12 mouse cellular contexts compared by ENCODE assay signal in the genomic region with DNA sequence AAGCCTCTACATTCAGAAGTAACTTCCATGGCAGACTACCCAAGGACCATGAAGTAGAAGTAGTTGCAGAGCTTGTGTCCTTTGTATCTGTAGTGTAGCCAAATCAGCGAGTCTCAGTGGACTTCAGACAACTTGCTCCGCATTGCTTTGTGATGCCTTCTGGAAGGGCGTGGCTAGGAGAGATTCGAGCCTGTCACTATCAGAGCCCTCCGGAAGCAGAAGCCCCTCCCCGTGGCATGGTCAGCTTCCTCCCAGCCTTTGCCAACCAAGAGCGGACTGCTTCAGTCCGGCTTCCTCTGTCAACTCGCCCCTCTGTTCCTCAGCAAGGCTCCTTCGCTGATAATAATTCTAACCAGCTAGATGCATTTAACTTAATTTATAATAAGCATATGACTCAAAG. TPM values are rescaled to one million over a fixed set of nuclear protein-coding genes. Genes with fewer than 3 reads are reported as not detected.
DNase-seq lines count a peak whose midpoint lies in the region; ATAC-seq lines count a peak whose summit lies in the region.
"Had no signal": no experiment of that assay in that cellular context is flagged by ENCODE, and none has a peak within 500 bp of the region (broad histone marks: within the 10 kb centered on the region; RNA-seq: fewer than 3 reads in every experiment).

No protein-coding gene starts in this region.

- peak overlapping the region; percentile 8; the same call in 1 of the 2 replicates for H3K4me3 ChIP-seq in liver, embryonic 13.5 days (replicated peaks)
- no peak overlapping the region for H3K4me3 ChIP-seq in midbrain, embryonic 16.5 days (ENCODE audit: low read depth, low read length)

- H3K4me1 ChIP-seq in liver, embryonic 13.5 days (replicated peaks) = peaks cover 35% of the 10 kb centered on the region
- no peaks in the 10 kb centered on the region for H3K4me1 ChIP-seq in midbrain, embryonic 16.5 days (ENCODE audit: control insufficient read depth, insufficient read depth, low read length)

- DNase-seq in spleen, postnatal 36 days (ENCODE audit: low spot score in 2 of 2) = peak; percentile 24 to 34
- DNase-seq in spleen, adult 18-20 months = no peak
- DNase-seq in induced T-regulatory cell, adult 2 months (ENCODE audit: low read depth) = peak; percentile 50
- peak; percentile 54 for DNase-seq in liver, embryonic 13.5 days
- peak; percentile 30 for DNase-seq in thymus, postnatal 4 days
- no peak for DNase-seq in right cerebral cortex, postnatal 14 days
- no peak for DNase-seq in urinary bladder, adult 2 months (ENCODE audit: low spot score)

- H3K9ac ChIP-seq in liver, embryonic 13.5 days = no peak overlapping the region
- no peak overlapping the region for H3K9ac ChIP-seq in midbrain, embryonic 16.5 days (ENCODE audit: low read depth, low read length)

- ATAC-seq in liver, embryonic 13.5 days (ENCODE audit: low read depth) = peak; percentile 63
- no peak for ATAC-seq in midbrain, embryonic 16.5 days
- ATAC-seq: hindbrain, postnatal 0 days; Patski had no signal

- H3K36me3 ChIP-seq in liver, embryonic 13.5 days = no peaks in the 10 kb centered on the region
- no peaks in the 10 kb centered on the region for H3K36me3 ChIP-seq in midbrain, embryonic 16.5 days (ENCODE audit: control insufficient read depth, insufficient read depth, low read length)

- H3K27me3 ChIP-seq in liver, embryonic 13.5 days = no peaks in the 10 kb centered on the region
- H3K27me3 ChIP-seq in midbrain, embryonic 16.5 days (ENCODE audit: control insufficient read depth, insufficient read depth, low read depth, low read length) = no peaks in the 10 kb centered on the region
- H3K27me3 ChIP-seq: Patski had no signal

- H3K27ac ChIP-seq in liver, embryonic 13.5 days = no peak overlapping the region
- H3K27ac ChIP-seq in midbrain, embryonic 16.5 days (ENCODE audit: low read length) = no peak overlapping the region
- H3K27ac ChIP-seq: hindbrain, postnatal 0 days had no signal

- H3K9me3 ChIP-seq in liver, embryonic 13.5 days (replicated peaks) = no peaks in the 10 kb centered on the region
- no peaks in the 10 kb centered on the region for H3K9me3 ChIP-seq in midbrain, embryonic 16.5 days (replicated peaks; ENCODE audit: control insufficient read depth, low read length, poor library complexity, severe bottlenecking)

- WGBS in liver, embryonic 13.5 days (ENCODE audit: insufficient replicate concordance) = 11% methylated on average over 10 of the region's 10 CpGs
- WGBS in midbrain, embryonic 16.5 days = 53% methylated on average over 10 of the region's 10 CpGs

- peak overlapping the region; percentile 42 for H3K4me2 ChIP-seq in liver, embryonic 13.5 days
- H3K4me2 ChIP-seq in midbrain, embryonic 16.5 days (ENCODE audit: low read length) = no peak overlapping the region

RNA-seq across cellular contexts. Expression of gene Ifne, which starts 1.8 kb away (rescaled TPM):
- polyA plus RNA-seq in liver, embryonic 13.5 days (2015; fragmentation: Nextera tagmentation; extraction: Ambion mirVana) = not detected in 2 replicates
- polyA plus RNA-seq in midbrain, embryonic 16.5 days (2015; fragmentation: Nextera tagmentation; extraction: Ambion mirVana) = not detected in 2 replicates
- polyA plus RNA-seq in urinary bladder, adult 2 months (2012; rRNA removed) = 0.48 and 0.80 TPM in 2 replicates
- polyA plus RNA-seq: embryonic facial prominence, embryonic 11.5 days; hindbrain, postnatal 0 days; limb, embryonic 11.5 days had no signal

RNA-seq across cellular contexts. Expression of gene Ifna1, which starts 28.4 kb away (rescaled TPM):
- polyA plus RNA-seq in liver, embryonic 13.5 days (2015; fragmentation: Nextera tagmentation; extraction: Ambion mirVana) = not detected in 2 replicates
- not detected in 2 replicates for polyA plus RNA-seq in midbrain, embryonic 16.5 days (2015; fragmentation: Nextera tagmentation; extraction: Ambion mirVana)
- not detected in 2 replicates for polyA plus RNA-seq in urinary bladder, adult 2 months (2012; rRNA removed)
- polyA plus RNA-seq: embryonic facial prominence, embryonic 11.5 days; hindbrain, postnatal 0 days; limb, embryonic 11.5 days; Patski had no signal

RNA-seq across cellular contexts. Expression of gene Ifna4, which starts 36.6 kb away (rescaled TPM):
- polyA plus RNA-seq in liver, embryonic 13.5 days (2015; fragmentation: Nextera tagmentation; extraction: Ambion mirVana) = not detected in 2 replicates
- polyA plus RNA-seq in midbrain, embryonic 16.5 days (2015; fragmentation: Nextera tagmentation; extraction: Ambion mirVana) = not detected in 2 replicates
- polyA plus RNA-seq in urinary bladder, adult 2 months (2012; rRNA removed) = not detected in 2 replicates
- polyA plus RNA-seq: embryonic facial prominence, embryonic 11.5 days; hindbrain, postnatal 0 days; limb, embryonic 11.5 days; Patski had no signal

RNA-seq across cellular contexts. Expression of gene Ifna5, which starts 42.9 kb away (rescaled TPM):
- not detected in 2 replicates for polyA plus RNA-seq in liver, embryonic 13.5 days (2015; fragmentation: Nextera tagmentation; extraction: Ambion mirVana)
- polyA plus RNA-seq in midbrain, embryonic 16.5 days (2015; fragmentation: Nextera tagmentation; extraction: Ambion mirVana) = not detected in 2 replicates
- polyA plus RNA-seq in urinary bladder, adult 2 months (2012; rRNA removed) = not detected in 2 replicates
- polyA plus RNA-seq: embryonic facial prominence, embryonic 11.5 days; hindbrain, postnatal 0 days; limb, embryonic 11.5 days; Patski had no signal

RNA-seq across cellular contexts. Expression of gene Ifna6, which starts 51.0 kb away (rescaled TPM):
- not detected in 2 replicates for polyA plus RNA-seq in liver, embryonic 13.5 days (2015; fragmentation: Nextera tagmentation; extraction: Ambion mirVana)
- not detected in 2 replicates for polyA plus RNA-seq in midbrain, embryonic 16.5 days (2015; fragmentation: Nextera tagmentation; extraction: Ambion mirVana)
- polyA plus RNA-seq in urinary bladder, adult 2 months (2012; rRNA removed) = not detected in 2 replicates
- polyA plus RNA-seq: embryonic facial prominence, embryonic 11.5 days; hindbrain, postnatal 0 days; limb, embryonic 11.5 days; Patski had no signal

Comparison
In these comparisons a context has a peak if more than half of its experiments do, and no peak if none do; other contexts are left out.
1. DNase-seq: peak in spleen, postnatal 36 days (2 of 2), induced T-regulatory cell, adult 2 months (single experiment), liver, embryonic 13.5 days (single experiment) and thymus, postnatal 4 days (single experiment); none in spleen, adult 18-20 months (0 of 2), right cerebral cortex, postnatal 14 days (single experiment) and urinary bladder, adult 2 months (single experiment).